Mouse (Mus musculus) forebrain, embryonic 12.5 days (tissue): Measurements from ENCODE around the gene Dennd4b. TPM values are rescaled to one million over a fixed set of nuclear protein-coding genes. Genes with fewer than 3 reads are reported as not detected.
"Not testable (repeated sequence)": the region's sequence is repeated elsewhere in the genome, so short reads cannot be mapped to it uniquely, and the experiment has no call there.

Experiments
- ATAC-seq: fragments of 200-750 bp; cut with Nextera tagmentation; 2 replicates; pipeline ENCODE4 v1.8.0; 2017; ENCODE audit warnings: moderate TSS enrichment; ENCODE audit not compliant: low FRiP score
- H3K27ac ChIP-seq: fragments of 300-500 bp; sonication (generic); 2 replicates; pipeline ENCODE4 v1.5.1; 2016; ENCODE audit warnings: mild to moderate bottlenecking
- H3K27me3 ChIP-seq: fragments of 300-500 bp; sonication (generic); 2 replicates; pipeline ENCODE4 v1.6.1; 2016; ENCODE audit warnings: mild to moderate bottlenecking
- H3K36me3 ChIP-seq: fragments of 300-500 bp; sonication (generic); replicated peaks from 2 replicates; pipeline ENCODE4 v1.6.1; 2016; ENCODE audit warnings: mild to moderate bottlenecking
- H3K4me1 ChIP-seq: fragments of 300-500 bp; sonication (generic); 2 replicates; pipeline ENCODE4 v1.6.1; 2016
- H3K4me2 ChIP-seq: fragments of 300-500 bp; sonication (generic); 2 replicates; pipeline ENCODE4 v1.6.1; 2016; ENCODE audit warnings: mild to moderate bottlenecking, moderate library complexity
- H3K4me3 ChIP-seq: fragments of 300-500 bp; sonication (generic); replicated peaks from 2 replicates; pipeline ENCODE4 v1.5.1; 2016; ENCODE audit warnings: mild to moderate bottlenecking
- H3K9ac ChIP-seq: fragments of 300-500 bp; sonication (generic); 2 replicates; pipeline ENCODE4 v1.6.1; 2016; ENCODE audit warnings: mild to moderate bottlenecking
- H3K9me3 ChIP-seq: fragments of 300-500 bp; sonication (generic); 2 replicates; pipeline ENCODE4 v1.6.1; 2016
- WGBS: fragments of 180-500 bp; shearing (Covaris S2); methylation state at CpG from one replicate; pipeline ENCODE4 v1.1.7; 2016; 5-methylcytosine and 5-hydroxymethylcytosine counted together
- polyA plus RNA-seq: library from polyadenylated mRNA; unstranded; fragments of >200 nt; fragmentation: Nextera tagmentation; extraction: Ambion mirVana; gene quantifications from 2 replicates; pipeline ENCODE4 v1.2.1, GENCODE M21; 2016

Gene Dennd4b
- polyA plus RNA-seq, 1 experiment from 2014 or later: 6.0 TPM

- WGBS: 94% methylated on average over 8 of the region's 8 CpGs
- Histone ChIP-seq H3K4me1 (peaks cover 9% of the 10 kb centered on the region), H3K27me3 (no peaks in the 10 kb centered on the region), H3K4me3 (no peak overlapping the region), H3K36me3 (peaks cover 37% of the 10 kb centered on the region), H3K9ac (no peak overlapping the region), H3K27ac (no peak overlapping the region), H3K4me2 (no peak overlapping the region), H3K9me3 (no peaks in the 10 kb centered on the region)
- no peak for ATAC-seq
Measured at GRCm38 (mm10) chr3:90270784-90271183, 5.8 kb downstream of the Dennd4b start.

- 75% methylated on average over 9 of the region's 9 CpGs for WGBS
- Histone ChIP-seq H3K4me3 (no peak overlapping the region), H3K9ac (no peak overlapping the region), H3K4me2 (no peak overlapping the region), H3K36me3 (peaks cover 50% of the 10 kb centered on the region), H3K27ac (no peak overlapping the region), H3K27me3 (no peaks in the 10 kb centered on the region), H3K9me3 (no peaks in the 10 kb centered on the region), H3K4me1 (no peaks in the 10 kb centered on the region)
- no peak for ATAC-seq
Measured at GRCm38 (mm10) chr3:90272170-90272569, 7.2 kb downstream of the Dennd4b start.

- 93% methylated on average over 22 of the region's 22 CpGs for WGBS
Measured at GRCm38 (mm10) chr3:90273855-90274254, 8.9 kb downstream of the Dennd4b start.

GRCm38 (mm10) chr3:90275286-90275685 is 10.3 kb downstream of the Dennd4b start:
- H3K36me3 ChIP-seq: peaks cover 74% of the 10 kb centered on the region
- H3K4me2 ChIP-seq: no peak overlapping the region
- no peaks in the 10 kb centered on the region for H3K4me1 ChIP-seq
- WGBS: 91% methylated on average over 11 of the region's 11 CpGs
- H3K27me3 ChIP-seq: no peaks in the 10 kb centered on the region
- H3K9me3 ChIP-seq: no peaks in the 10 kb centered on the region
- H3K27ac ChIP-seq: no peak overlapping the region
- ATAC-seq: no peak
- no peak overlapping the region for H3K9ac ChIP-seq
- no peak overlapping the region for H3K4me3 ChIP-seq

More at GRCm38 (mm10) chr3:90273855-90274254, 8.9 kb downstream of the Dennd4b start:
- Histone ChIP-seq H3K4me1 (no peaks in the 10 kb centered on the region), H3K9ac (no peak overlapping the region), H3K4me2 (no peak overlapping the region), H3K4me3 (no peak overlapping the region), H3K36me3 (peaks cover 66% of the 10 kb centered on the region), H3K9me3 (no peaks in the 10 kb centered on the region), H3K27ac (no peak overlapping the region), H3K27me3 (no peaks in the 10 kb centered on the region)
- no peak for ATAC-seq

- ATAC-seq: no peak
- no peaks in the 10 kb centered on the region for H3K9me3 ChIP-seq
- no peaks in the 10 kb centered on the region for H3K27me3 ChIP-seq
- no peak overlapping the region for H3K4me3 ChIP-seq
- H3K36me3 ChIP-seq: peaks cover 72% of the 10 kb centered on the region
- H3K9ac ChIP-seq: no peak overlapping the region
- H3K4me1 ChIP-seq: no peaks in the 10 kb centered on the region
- H3K27ac ChIP-seq: no peak overlapping the region
- H3K4me2 ChIP-seq: no peak overlapping the region
- WGBS: 52% methylated on average over 16 of the region's 16 CpGs
Measured at GRCm38 (mm10) chr3:90276858-90277257, 11.9 kb downstream of the Dennd4b start.

GRCm38 (mm10) chr3:90277793-90278192 is 12.8 kb downstream of the Dennd4b start:
- Histone ChIP-seq H3K9me3 (no peaks in the 10 kb centered on the region), H3K27me3 (no peaks in the 10 kb centered on the region), H3K36me3 (peaks cover 65% of the 10 kb centered on the region), H3K4me2 (no peak overlapping the region), H3K4me3 (no peak overlapping the region), H3K27ac (no peak overlapping the region), H3K9ac (no peak overlapping the region; the same call in 1 of the 2 replicates), H3K4me1 (no peaks in the 10 kb centered on the region)
- no peak for ATAC-seq
- WGBS: 92% methylated on average over 9 of the region's 9 CpGs

- no peaks in the 10 kb centered on the region for H3K4me1 ChIP-seq
- H3K4me2 ChIP-seq: no peak overlapping the region
- WGBS: 93% methylated on average over 10 of the region's 10 CpGs
- H3K36me3 ChIP-seq: peaks cover 62% of the 10 kb centered on the region
- H3K27me3 ChIP-seq: no peaks in the 10 kb centered on the region
- no peaks in the 10 kb centered on the region for H3K9me3 ChIP-seq
- no peak overlapping the region for H3K4me3 ChIP-seq
- H3K27ac ChIP-seq: no peak overlapping the region
- H3K9ac ChIP-seq: no peak overlapping the region
- no peak for ATAC-seq
Measured at GRCm38 (mm10) chr3:90278211-90278610, 13.2 kb downstream of the Dennd4b start.

- Histone ChIP-seq H3K9ac (no peak overlapping the region), H3K4me2 (no peak overlapping the region), H3K36me3 (peaks cover 55% of the 10 kb centered on the region), H3K27me3 (no peaks in the 10 kb centered on the region), H3K4me1 (no peaks in the 10 kb centered on the region), H3K4me3 (no peak overlapping the region), H3K27ac (no peak overlapping the region), H3K9me3 (no peaks in the 10 kb centered on the region)
- no peak for ATAC-seq
- 93% methylated on average over 9 of the region's 9 CpGs for WGBS
Measured at GRCm38 (mm10) chr3:90279216-90279615, 14.2 kb downstream of the Dennd4b start.

GRCm38 (mm10) chr3:90279743-90280142 is 14.8 kb downstream of the Dennd4b start:
- no peak for ATAC-seq
- no peak overlapping the region for H3K27ac ChIP-seq
- no peaks in the 10 kb centered on the region for H3K4me1 ChIP-seq
- H3K9ac ChIP-seq: no peak overlapping the region
- no peaks in the 10 kb centered on the region for H3K9me3 ChIP-seq
- no peak overlapping the region for H3K4me3 ChIP-seq
- 95% methylated on average over 7 of the region's 7 CpGs for WGBS
- no peak overlapping the region for H3K4me2 ChIP-seq
- peaks cover 55% of the 10 kb centered on the region for H3K36me3 ChIP-seq
- no peaks in the 10 kb centered on the region for H3K27me3 ChIP-seq

GRCm38 (mm10) chr3:90280708-90281107 is 15.7 kb downstream of the Dennd4b start:
- no peak for ATAC-seq
- 88% methylated on average over 9 of the region's 9 CpGs for WGBS

GRCm38 (mm10) chr3:90284150-90284549 is 19.2 kb downstream of the Dennd4b start:
- no peak overlapping the region for H3K4me2 ChIP-seq
- H3K4me1 ChIP-seq: no peaks in the 10 kb centered on the region
- no peak overlapping the region for H3K9ac ChIP-seq
- no peaks in the 10 kb centered on the region for H3K9me3 ChIP-seq
- peaks cover 22% of the 10 kb centered on the region for H3K36me3 ChIP-seq
- H3K27me3 ChIP-seq: no peaks in the 10 kb centered on the region
- no peak for ATAC-seq
- 97% methylated on average over 2 of the region's 2 CpGs for WGBS
- no peak overlapping the region for H3K27ac ChIP-seq
- H3K4me3 ChIP-seq: no peak overlapping the region

More at GRCm38 (mm10) chr3:90280708-90281107, 15.7 kb downstream of the Dennd4b start:
- Histone ChIP-seq H3K4me1 (no peaks in the 10 kb centered on the region), H3K27ac (no peak overlapping the region), H3K36me3 (peaks cover 55% of the 10 kb centered on the region), H3K27me3 (no peaks in the 10 kb centered on the region), H3K4me3 (no peak overlapping the region), H3K9ac (no peak overlapping the region), H3K9me3 (no peaks in the 10 kb centered on the region), H3K4me2 (no peak overlapping the region)

GRCm38 (mm10) chr3:90289403-90289802 is 24.4 kb downstream of the Dennd4b start:
- peaks cover 11% of the 10 kb centered on the region for H3K4me1 ChIP-seq
- H3K9ac ChIP-seq, ATAC-seq, H3K27me3 ChIP-seq, H3K9me3 ChIP-seq, H3K36me3 ChIP-seq, H3K27ac ChIP-seq, H3K4me3 ChIP-seq, H3K4me2 ChIP-seq: not testable (repeated sequence)
- 75% methylated on average over 3 of the region's 3 CpGs for WGBS

- Histone ChIP-seq H3K4me2 (no peak overlapping the region), H3K4me1 (peaks cover 23% of the 10 kb centered on the region), H3K9me3 (no peaks in the 10 kb centered on the region), H3K27ac (no peak overlapping the region), H3K9ac (no peak overlapping the region), H3K4me3 (no peak overlapping the region), H3K36me3 (no peaks in the 10 kb centered on the region), H3K27me3 (no peaks in the 10 kb centered on the region)
- 78% methylated on average over 1 of the region's 1 CpGs for WGBS
- ATAC-seq: no peak
Measured at GRCm38 (mm10) chr3:90290602-90291001, 25.6 kb downstream of the Dennd4b start.
